21 mouse cellular contexts compared by ENCODE assay signal in genomic region chr7:72962815-72963214, GRCm38 (mm10).
DNase-seq lines count a peak whose midpoint lies in the region; ATAC-seq lines count a peak whose summit lies in the region.
"Had no signal": no experiment of that assay in that cellular context is flagged by ENCODE, and none has a peak within 500 bp of the region (broad histone marks: within the 10 kb centered on the region; RNA-seq: fewer than 3 reads in every experiment).

No protein-coding gene starts in this region.

- H3K4me1 ChIP-seq in hindbrain, embryonic 14.5 days (replicated peaks; ENCODE audit: control insufficient read depth, insufficient read depth, low read length), result peaks cover 15% of the 10 kb centered on the region
- peaks cover 7% of the 10 kb centered on the region for H3K4me1 ChIP-seq in midbrain, embryonic 16.5 days (ENCODE audit: control insufficient read depth, insufficient read depth, low read length)
- H3K4me1 ChIP-seq: megakaryocyte, embryonic 14.5 days had no signal

- WGBS in hindbrain, embryonic 14.5 days, result 29% methylated on average over 3 of the region's 3 CpGs
- 29% methylated on average over 3 of the region's 3 CpGs for WGBS in midbrain, embryonic 16.5 days

- peak; percentile 5 for DNase-seq in cerebellum, adult 11-12 months
- no peak for DNase-seq in cerebellum, adult 11 months
- DNase-seq in left cerebral cortex, postnatal 4 days, result peak; percentile 18
- no peak for DNase-seq in left cerebral cortex, postnatal 14 days (ENCODE audit: low spot score in 2 of 2)
- DNase-seq in hindbrain, embryonic 14.5 days (ENCODE audit: low spot score), result peak; percentile 62
- no peak for DNase-seq in adrenal gland, adult 18-20 months (ENCODE audit: low spot score in 2 of 2)
- DNase-seq in kidney, adult 9 months, result no peak
- DNase-seq: adrenal gland, adult 8-10 months; embryo, embryonic 11 days; heart, postnatal 14 days; kidney, adult 2 months; kidney, postnatal 25 days; liver; liver, postnatal 0 days; right cerebral cortex, adult 18-20 months had no signal

- no peak overlapping the region for H3K9ac ChIP-seq in hindbrain, embryonic 14.5 days
- no peak overlapping the region for H3K9ac ChIP-seq in midbrain, embryonic 16.5 days (ENCODE audit: low read depth, low read length)
- H3K9ac ChIP-seq: liver, postnatal 0 days had no signal

- intact Hi-C loops in left cerebral cortex, postnatal 4 days (cut with DNase I), result no loop called here
- intact Hi-C loops in left cerebral cortex, postnatal 14 days (cut with DNase I), result no loop called here

- no peaks in the 10 kb centered on the region for H3K27me3 ChIP-seq in hindbrain, embryonic 14.5 days (ENCODE audit: control insufficient read depth, insufficient read depth, low read length)
- no peaks in the 10 kb centered on the region for H3K27me3 ChIP-seq in midbrain, embryonic 16.5 days (ENCODE audit: control insufficient read depth, insufficient read depth, low read depth, low read length)
- H3K27me3 ChIP-seq: megakaryocyte, embryonic 14.5 days had no signal

- no peak overlapping the region for H3K4me2 ChIP-seq in hindbrain, embryonic 14.5 days (replicated peaks)
- H3K4me2 ChIP-seq in midbrain, embryonic 16.5 days (ENCODE audit: low read length), result no peak overlapping the region
- H3K4me2 ChIP-seq: heart, embryonic 11.5 days had no signal

- no peak overlapping the region for H3K4me3 ChIP-seq in hindbrain, embryonic 14.5 days (replicated peaks; ENCODE audit: low read length)
- no peak overlapping the region for H3K4me3 ChIP-seq in midbrain, embryonic 16.5 days (ENCODE audit: low read depth, low read length)
- H3K4me3 ChIP-seq: forebrain, embryonic 10.5 days; megakaryocyte, embryonic 14.5 days had no signal

- no peaks in the 10 kb centered on the region for H3K36me3 ChIP-seq in hindbrain, embryonic 14.5 days (replicated peaks; ENCODE audit: control insufficient read depth, insufficient read depth)
- H3K36me3 ChIP-seq in midbrain, embryonic 16.5 days (ENCODE audit: control insufficient read depth, insufficient read depth, low read length), result no peaks in the 10 kb centered on the region
- H3K36me3 ChIP-seq: forebrain, embryonic 10.5 days had no signal

- H3K9me3 ChIP-seq in hindbrain, embryonic 14.5 days (ENCODE audit: control insufficient read depth, low read length), result no peaks in the 10 kb centered on the region
- no peaks in the 10 kb centered on the region for H3K9me3 ChIP-seq in midbrain, embryonic 16.5 days (replicated peaks; ENCODE audit: control insufficient read depth, low read length, poor library complexity, severe bottlenecking)
- H3K9me3 ChIP-seq: forebrain, embryonic 10.5 days had no signal

- no peak overlapping the region for H3K27ac ChIP-seq in hindbrain, embryonic 14.5 days
- H3K27ac ChIP-seq in midbrain, embryonic 16.5 days (ENCODE audit: low read length), result peak overlapping the region; percentile 12; the same call in 1 of the 2 replicates
- H3K27ac ChIP-seq: forebrain, embryonic 10.5 days; stomach, postnatal 0 days had no signal

- ATAC-seq in hindbrain, embryonic 14.5 days (ENCODE audit: low FRiP score), result peak; percentile 40; the same call in 1 of the 2 replicates
- ATAC-seq in midbrain, embryonic 16.5 days, result peak; percentile 68; the same call in 1 of the 2 replicates
- ATAC-seq: inflammation-experienced regulatory T-cells, adult 6 months; liver, postnatal 0 days had no signal

Comparison
In these comparisons a context has a peak if more than half of its experiments do, and no peak if none do; other contexts are left out.
1. DNase-seq: peak in cerebellum, adult 11-12 months (single experiment), left cerebral cortex, postnatal 4 days (single experiment) and hindbrain, embryonic 14.5 days (single experiment); none in cerebellum, adult 11 months (single experiment), left cerebral cortex, postnatal 14 days (0 of 2), adrenal gland, adult 18-20 months (0 of 2) and kidney, adult 9 months (single experiment).